Mouse (Mus musculus): ENCODE data around the gene Fabp2. TPM values are rescaled to one million over a fixed set of nuclear protein-coding genes. Genes with fewer than 3 reads are reported as not detected.

Gene Fabp2
- polyA plus RNA-seq (2015; fragmentation: Nextera tagmentation; extraction: Ambion mirVana): 0.98 TPM in 1 of 2 replicates, not detected in the other

DNA sequence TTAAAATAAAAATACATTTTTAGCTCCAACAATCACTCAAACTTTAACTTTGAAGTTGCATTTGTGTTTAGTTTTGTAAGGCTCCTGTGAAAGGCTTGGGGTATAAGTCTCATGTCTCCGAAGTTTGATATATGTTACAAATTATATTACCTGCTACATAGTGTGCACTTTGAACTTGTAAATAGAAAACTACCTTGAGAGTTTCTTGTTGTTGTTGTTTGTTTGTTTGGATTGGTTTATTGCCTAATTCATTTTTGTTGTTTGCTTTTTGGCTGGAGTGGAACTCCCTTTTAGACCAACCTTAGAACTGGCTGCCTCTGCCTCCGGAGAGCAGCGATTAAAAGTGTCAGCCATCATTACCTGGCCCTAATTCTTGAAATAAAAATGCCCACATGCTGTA, at the start of gene Fabp2:
Fabp2 (plus strand) TSS at position 301 of the 400 bp plus-strand sequence.
- 96% methylated on average over 3 of the region's 3 CpGs for WGBS
- no peaks in the 10 kb centered on the region for H3K27me3 ChIP-seq
- H3K9me3 ChIP-seq: no peaks in the 10 kb centered on the region

DNA sequence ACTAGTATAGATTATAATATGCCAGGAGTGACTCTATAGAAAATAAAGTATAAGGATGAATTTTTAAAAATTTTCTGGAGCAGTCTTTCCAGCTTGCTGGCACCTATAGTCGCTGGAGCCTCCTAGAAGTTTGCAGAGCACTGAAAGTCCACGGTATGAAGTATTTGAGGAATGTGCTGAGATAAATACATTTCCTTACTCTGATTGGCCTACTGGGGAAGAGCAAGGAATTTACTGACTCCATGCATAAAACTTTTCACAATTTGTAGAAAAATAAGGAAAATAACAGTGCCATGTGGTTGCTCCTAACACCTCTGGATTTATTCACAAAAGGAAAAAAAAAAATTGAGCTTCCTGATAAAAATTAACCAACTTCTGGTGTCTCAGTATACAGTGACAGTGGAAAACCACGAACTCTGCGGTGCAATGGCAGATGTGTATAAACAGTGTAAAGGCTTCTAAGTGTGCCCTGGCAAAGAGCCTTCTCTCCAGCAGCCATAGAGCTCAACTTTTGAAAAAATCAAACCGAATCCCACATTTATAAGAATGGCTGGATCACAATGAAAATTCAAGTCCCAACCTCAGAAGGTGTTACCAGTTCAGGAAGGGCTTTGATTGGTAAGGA, 46.4 kb upstream of the Fabp2 start:
- no peak overlapping the region for H3K9ac ChIP-seq (replicated peaks)
- no peak for ATAC-seq
- H3K4me1 ChIP-seq (replicated peaks): no peaks in the 10 kb centered on the region
- H3K9me3 ChIP-seq: peaks cover 4% of the 10 kb centered on the region; the same call in 1 of the 2 replicates
- H3K36me3 ChIP-seq: peaks cover 6% of the 10 kb centered on the region
- 91% methylated on average over 5 of the region's 5 CpGs for WGBS
- no peak overlapping the region for H3K4me2 ChIP-seq (replicated peaks)
- no peak overlapping the region for H3K27ac ChIP-seq
- H3K4me3 ChIP-seq (replicated peaks): no peak overlapping the region
- no peaks in the 10 kb centered on the region for H3K27me3 ChIP-seq

More for the DNA sequence above, at the start of gene Fabp2:
- Histone ChIP-seq H3K9ac (replicated peaks) (no peak within 1 kb of the TSS), H3K4me3 (replicated peaks) (no peak within 1 kb of the TSS), H3K4me1 (replicated peaks) (no peaks in the 10 kb centered on the region), H3K36me3 (no peaks in the 10 kb centered on the region), H3K27ac (no peak within 1 kb of the TSS), H3K4me2 (replicated peaks) (no peak within 1 kb of the TSS)
- ATAC-seq: no peak

DNA sequence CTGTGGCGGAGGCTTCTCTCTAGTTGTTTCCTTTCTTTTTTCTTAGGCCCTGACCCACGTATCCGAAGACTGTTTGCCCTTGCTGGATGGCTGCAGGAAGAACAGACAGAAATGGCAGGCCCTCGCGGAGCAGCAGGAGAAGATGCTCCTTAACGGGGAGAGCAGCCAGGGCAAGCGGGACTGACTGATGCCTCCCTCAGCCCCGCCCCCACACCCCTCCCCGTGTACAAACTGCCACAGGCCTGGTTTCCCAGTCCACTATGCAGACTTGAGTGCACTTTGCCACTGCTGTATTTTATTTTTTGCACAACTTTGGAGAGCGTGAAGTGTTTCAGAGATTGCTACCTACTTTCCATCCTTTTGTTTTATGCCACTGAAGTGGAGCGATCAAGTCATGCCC, 39.7 kb upstream of the Fabp2 start:
- no peaks in the 10 kb centered on the region for H3K36me3 ChIP-seq
- H3K4me3 ChIP-seq (replicated peaks): no peak overlapping the region
- H3K4me1 ChIP-seq (replicated peaks): peaks cover 13% of the 10 kb centered on the region; the same call in 1 of the 2 replicates
- ATAC-seq: no peak
- no peaks in the 10 kb centered on the region for H3K9me3 ChIP-seq
- 0 out of 2 replicates have a peak overlapping the region, but pooled peaks have one; percentile 3 for H3K4me2 ChIP-seq (replicated peaks)
- H3K27ac ChIP-seq: no peak overlapping the region
- no peaks in the 10 kb centered on the region for H3K27me3 ChIP-seq
- no peak overlapping the region for H3K9ac ChIP-seq (replicated peaks)
- WGBS: 49% methylated on average over 11 of the region's 11 CpGs

DNA sequence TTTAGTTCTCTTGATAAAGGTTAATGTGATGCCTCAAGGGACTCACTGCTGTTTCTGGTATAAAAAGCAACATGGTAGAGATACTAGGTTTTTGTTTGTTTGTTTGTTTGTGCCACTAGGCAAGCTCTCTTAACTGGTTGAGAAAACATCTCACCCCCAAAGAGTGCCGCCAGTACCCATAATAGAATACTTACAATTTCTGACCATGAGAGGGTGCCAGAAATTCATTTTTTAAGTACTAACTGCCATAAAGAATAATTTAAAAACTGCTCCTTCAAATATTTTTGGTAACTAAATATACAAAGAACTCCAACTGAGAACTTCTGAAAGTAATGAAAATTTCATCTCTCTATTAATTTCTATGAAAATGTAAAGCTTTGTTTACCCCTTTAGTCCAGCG, 35.0 kb upstream of the Fabp2 start:
- Histone ChIP-seq H3K36me3 (no peaks in the 10 kb centered on the region), H3K9ac (replicated peaks) (no peak overlapping the region), H3K4me3 (replicated peaks) (no peak overlapping the region), H3K4me2 (replicated peaks) (no peak overlapping the region), H3K9me3 (no peaks in the 10 kb centered on the region), H3K27ac (no peak overlapping the region), H3K4me1 (replicated peaks) (peaks cover 12% of the 10 kb centered on the region; the same call in 1 of the 2 replicates), H3K27me3 (no peaks in the 10 kb centered on the region)
- no peak for ATAC-seq
- WGBS: 81% methylated on average over 2 of the region's 2 CpGs

DNA sequence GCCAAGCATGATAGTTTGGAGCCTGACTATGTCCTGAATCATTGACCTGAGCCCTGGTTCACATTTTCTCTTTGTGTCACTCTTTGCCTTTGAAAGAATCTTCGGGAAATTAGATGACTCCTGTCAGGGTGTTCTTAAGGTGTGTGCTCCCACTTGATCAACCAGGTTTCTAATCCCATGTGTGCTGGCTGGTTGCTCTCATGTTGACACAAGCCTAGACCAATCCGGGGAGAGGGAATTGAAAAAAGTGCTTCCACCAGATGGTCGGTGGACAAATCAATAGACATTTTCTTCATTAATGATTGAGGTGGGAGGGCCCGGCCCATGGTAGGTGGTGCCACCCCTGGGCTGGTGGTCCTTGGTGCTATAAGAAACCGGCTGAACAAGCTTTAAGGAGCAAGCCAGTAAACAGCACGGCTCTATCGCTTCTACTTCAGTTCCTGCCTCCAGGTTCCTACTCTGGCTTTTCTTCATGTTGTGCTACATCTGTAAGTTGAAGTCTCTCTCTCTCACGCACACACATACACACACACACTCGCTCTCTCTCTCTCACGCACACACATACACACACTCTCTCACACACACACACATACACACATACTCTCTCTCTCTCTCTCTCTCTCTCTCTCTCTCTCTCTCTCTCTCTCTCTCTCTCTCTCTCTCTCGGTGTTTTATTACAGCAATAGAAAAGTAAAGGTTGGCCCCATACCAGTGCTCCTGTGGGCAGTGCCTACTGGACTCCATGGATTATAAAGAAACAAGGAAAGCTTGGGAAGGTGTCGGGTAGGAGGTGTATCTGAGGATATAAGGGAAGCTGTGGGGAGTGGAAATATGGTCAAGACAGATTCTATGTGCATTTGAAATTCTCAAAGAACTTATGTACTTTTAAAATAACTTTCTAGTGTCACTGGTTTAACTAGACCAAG, 34.0 kb upstream of the Fabp2 start:
- Histone ChIP-seq H3K4me3 (replicated peaks) (no peak overlapping the region), H3K27me3 (no peaks in the 10 kb centered on the region), H3K4me2 (replicated peaks) (no peak overlapping the region), H3K4me1 (replicated peaks) (peaks cover 6% of the 10 kb centered on the region; the same call in 1 of the 2 replicates), H3K9me3 (no peaks in the 10 kb centered on the region), H3K36me3 (no peaks in the 10 kb centered on the region), H3K27ac (no peak overlapping the region), H3K9ac (replicated peaks) (no peak overlapping the region)
- WGBS: 87% methylated on average over 12 of the region's 12 CpGs
- no peak for ATAC-seq

DNA sequence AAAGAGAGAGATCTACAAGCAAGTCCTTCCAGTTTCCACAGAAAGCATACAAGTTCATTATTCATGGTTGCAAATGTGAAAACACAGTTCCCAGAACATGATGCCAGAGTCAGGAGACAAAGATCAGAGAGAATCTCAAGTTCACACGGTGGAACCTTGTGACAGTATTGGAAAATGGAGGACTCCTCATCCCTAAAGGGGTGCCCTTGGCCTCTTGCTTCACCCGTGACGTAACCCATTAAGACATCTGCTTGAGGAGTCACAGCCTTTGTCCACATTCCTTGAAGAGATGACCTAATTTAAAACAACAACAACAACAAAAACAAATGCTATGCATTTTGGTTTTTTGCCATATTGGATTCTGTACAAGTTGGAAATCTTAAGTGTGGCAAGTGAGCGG, 29.8 kb upstream of the Fabp2 start:
- H3K36me3 ChIP-seq: no peaks in the 10 kb centered on the region
- H3K4me2 ChIP-seq (replicated peaks): no peak overlapping the region
- H3K27ac ChIP-seq: no peak overlapping the region
- H3K9ac ChIP-seq (replicated peaks): no peak overlapping the region
- ATAC-seq: no peak
- H3K4me3 ChIP-seq (replicated peaks): no peak overlapping the region
- WGBS: 91% methylated on average over 4 of the region's 4 CpGs
- H3K9me3 ChIP-seq: no peaks in the 10 kb centered on the region
- H3K4me1 ChIP-seq (replicated peaks): no peaks in the 10 kb centered on the region
- no peaks in the 10 kb centered on the region for H3K27me3 ChIP-seq

DNA sequence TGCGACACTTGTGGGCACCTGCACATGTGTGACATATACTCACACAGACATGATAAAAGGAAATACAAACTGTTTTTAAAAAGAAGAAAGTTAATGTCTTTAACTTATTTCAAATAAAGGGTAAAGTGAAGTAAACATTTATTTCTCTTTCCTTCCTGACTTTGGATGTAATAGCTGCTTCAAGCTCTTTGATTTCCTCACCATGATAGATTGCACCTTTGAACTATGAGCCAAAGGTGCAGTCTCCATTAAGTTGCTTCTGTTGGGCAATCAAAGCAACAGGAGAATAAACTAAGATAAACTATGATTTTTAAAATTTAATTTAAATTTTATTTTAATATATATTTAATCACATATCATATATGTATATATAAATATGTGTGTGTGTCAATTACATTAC, 26.6 kb upstream of the Fabp2 start:
- no peak overlapping the region for H3K27ac ChIP-seq
- H3K27me3 ChIP-seq: no peaks in the 10 kb centered on the region
- no peak overlapping the region for H3K4me2 ChIP-seq (replicated peaks)
- ATAC-seq: no peak
- H3K4me3 ChIP-seq (replicated peaks): no peak overlapping the region
- no peak overlapping the region for H3K9ac ChIP-seq (replicated peaks)
- 95% methylated on average over 1 of the region's 1 CpGs for WGBS
- no peaks in the 10 kb centered on the region for H3K9me3 ChIP-seq
- H3K36me3 ChIP-seq: no peaks in the 10 kb centered on the region
- no peaks in the 10 kb centered on the region for H3K4me1 ChIP-seq (replicated peaks)

DNA sequence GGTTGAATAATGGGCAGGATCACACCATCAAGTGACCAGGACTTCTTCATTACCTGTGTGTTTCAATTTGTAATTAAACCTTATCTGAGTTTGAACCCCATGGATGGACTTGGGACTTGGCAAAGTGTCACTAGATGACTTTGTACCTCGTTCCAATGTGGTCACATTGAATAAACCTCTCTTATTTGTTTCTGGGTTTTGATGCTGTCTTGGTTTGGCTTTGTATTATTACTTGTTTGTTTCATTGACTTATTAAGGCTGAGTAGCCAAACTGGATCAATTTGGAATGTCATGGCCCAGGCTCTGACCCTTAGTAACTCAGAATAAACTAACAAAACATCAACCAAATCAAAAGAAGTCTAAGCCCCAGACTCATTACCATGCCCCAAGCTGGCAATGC, 23.3 kb upstream of the Fabp2 start:
- Histone ChIP-seq H3K4me1 (replicated peaks) (no peaks in the 10 kb centered on the region), H3K9ac (replicated peaks) (no peak overlapping the region), H3K36me3 (no peaks in the 10 kb centered on the region), H3K27me3 (no peaks in the 10 kb centered on the region), H3K4me3 (replicated peaks) (no peak overlapping the region), H3K4me2 (replicated peaks) (no peak overlapping the region), H3K27ac (no peak overlapping the region), H3K9me3 (no peaks in the 10 kb centered on the region)
- 93% methylated on average over 1 of the region's 1 CpGs for WGBS
- ATAC-seq: no peak

DNA sequence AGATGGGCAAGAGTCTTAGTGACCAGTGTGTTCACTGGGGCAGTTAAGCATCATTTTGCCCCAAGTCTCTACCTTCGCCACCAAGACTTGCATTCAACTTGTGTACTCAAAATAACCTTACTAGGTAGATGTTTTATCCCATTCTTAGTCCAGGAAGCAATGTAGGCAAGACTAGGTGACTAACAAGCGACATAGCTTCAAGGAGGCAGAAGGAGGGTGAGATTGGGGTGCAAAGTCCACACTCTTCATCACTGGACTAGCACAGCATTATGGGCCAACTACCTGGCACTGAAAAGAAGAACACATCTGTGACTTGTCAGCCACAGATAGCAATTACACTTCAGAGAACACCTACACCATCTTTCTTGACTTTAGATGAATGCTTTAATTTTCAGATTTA, 18.0 kb upstream of the Fabp2 start:
- H3K4me1 ChIP-seq (replicated peaks): no peaks in the 10 kb centered on the region
- WGBS: 85% methylated on average over 2 of the region's 2 CpGs
- no peaks in the 10 kb centered on the region for H3K36me3 ChIP-seq
- H3K9ac ChIP-seq (replicated peaks): no peak overlapping the region
- no peak for ATAC-seq
- H3K27ac ChIP-seq: no peak overlapping the region
- H3K9me3 ChIP-seq: no peaks in the 10 kb centered on the region
- H3K4me3 ChIP-seq (replicated peaks): no peak overlapping the region
- H3K27me3 ChIP-seq: no peaks in the 10 kb centered on the region
- H3K4me2 ChIP-seq (replicated peaks): no peak overlapping the region

DNA sequence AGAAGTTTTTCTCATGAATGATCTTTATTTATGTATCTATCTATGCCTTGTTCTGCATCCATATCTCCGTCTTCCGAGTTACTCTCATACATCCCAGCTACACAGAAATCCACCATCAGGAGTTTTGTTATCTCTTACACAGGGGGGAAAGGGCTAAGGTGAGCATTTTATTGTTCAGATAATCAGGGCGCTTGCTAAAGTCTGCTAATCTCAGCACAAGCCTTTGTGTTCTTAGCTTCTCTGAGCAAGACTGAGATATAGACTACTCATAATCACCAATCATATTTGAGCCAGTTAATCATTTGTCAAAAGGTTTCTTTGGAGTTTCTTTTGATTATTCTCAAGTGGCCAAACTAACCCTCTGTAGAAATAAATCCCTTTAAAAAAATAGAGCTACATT, 17.3 kb upstream of the Fabp2 start:
- H3K4me1 ChIP-seq (replicated peaks): no peaks in the 10 kb centered on the region
- H3K36me3 ChIP-seq: no peaks in the 10 kb centered on the region
- no peak overlapping the region for H3K9ac ChIP-seq (replicated peaks)
- WGBS: 88% methylated on average over 3 of the region's 3 CpGs
- no peak overlapping the region for H3K27ac ChIP-seq
- no peaks in the 10 kb centered on the region for H3K27me3 ChIP-seq
- ATAC-seq: no peak
- H3K9me3 ChIP-seq: no peaks in the 10 kb centered on the region
- no peak overlapping the region for H3K4me2 ChIP-seq (replicated peaks)
- no peak overlapping the region for H3K4me3 ChIP-seq (replicated peaks)

DNA sequence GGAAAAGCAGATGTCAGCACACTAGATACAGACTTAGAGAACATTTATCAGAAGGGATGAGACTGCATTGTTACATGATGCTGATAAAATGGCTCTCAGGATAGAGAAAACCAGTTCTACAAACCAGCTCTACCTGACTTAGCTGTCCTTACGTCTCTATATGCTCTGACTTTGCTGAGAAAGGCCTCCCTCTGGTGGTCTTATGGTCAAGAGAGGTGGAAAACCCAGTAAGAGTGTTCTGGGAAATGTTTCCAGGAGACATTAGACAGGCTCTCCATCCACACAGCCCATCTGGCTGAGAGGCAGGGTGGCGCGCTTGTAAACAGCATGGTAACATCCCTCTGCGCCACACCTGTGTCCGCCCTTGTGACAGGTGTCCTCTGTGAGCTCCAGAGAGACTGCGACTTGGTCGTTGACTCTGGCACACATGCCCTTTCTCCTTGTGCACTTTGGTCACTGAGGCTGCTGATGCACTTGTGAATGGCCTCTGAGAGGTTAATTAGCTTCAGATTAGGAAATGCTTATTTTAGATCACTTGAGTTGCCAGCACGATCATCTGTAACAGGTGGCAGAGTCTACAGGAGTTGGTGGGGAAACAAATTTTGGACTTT, 16.1 kb upstream of the Fabp2 start:
- Histone ChIP-seq H3K4me2 (replicated peaks) (no peak overlapping the region), H3K27ac (no peak overlapping the region), H3K9ac (replicated peaks) (no peak overlapping the region), H3K27me3 (no peaks in the 10 kb centered on the region), H3K36me3 (no peaks in the 10 kb centered on the region), H3K4me1 (replicated peaks) (no peaks in the 10 kb centered on the region), H3K9me3 (no peaks in the 10 kb centered on the region), H3K4me3 (replicated peaks) (no peak overlapping the region)
- no peak for ATAC-seq
- 91% methylated on average over 8 of the region's 8 CpGs for WGBS
